In genomic region chr7:80413512-80414302, GRCm38 (mm10) we compare ENCODE assay signal across 20 mouse cellular contexts. TPM values are rescaled to one million over a fixed set of nuclear protein-coding genes. Genes with fewer than 3 reads are reported as not detected.
DNase-seq lines count a peak whose midpoint lies in the region; ATAC-seq and TF ChIP-seq lines count a peak whose summit lies in the region.
"Had no signal": no experiment of that assay in that cellular context is flagged by ENCODE, and none has a peak within 500 bp of the region (broad histone marks: within the 10 kb centered on the region; RNA-seq: fewer than 3 reads in every experiment).

No protein-coding gene starts in this region.

- H3K4me1 ChIP-seq in hindbrain, embryonic 15.5 days (replicated peaks), result no peaks in the 10 kb centered on the region
- H3K4me1 ChIP-seq in hindbrain, embryonic 10.5 days (replicated peaks), result no peaks in the 10 kb centered on the region
- H3K4me1 ChIP-seq in lung, embryonic 16.5 days (replicated peaks; ENCODE audit: control insufficient read depth, insufficient read depth, low read length), result peaks cover 4% of the 10 kb centered on the region
- no peaks in the 10 kb centered on the region for H3K4me1 ChIP-seq in stomach, postnatal 0 days (replicated peaks; ENCODE audit: control insufficient read depth, insufficient read depth)
- H3K4me1 ChIP-seq: embryonic facial prominence, embryonic 12.5 days; forebrain, embryonic 13.5 days; hindbrain, embryonic 13.5 days; limb, embryonic 13.5 days; midbrain, embryonic 15.5 days had no signal

- H3K9me3 ChIP-seq in hindbrain, embryonic 15.5 days, result no peaks in the 10 kb centered on the region
- H3K9me3 ChIP-seq in hindbrain, embryonic 10.5 days, result no peaks in the 10 kb centered on the region
- H3K9me3 ChIP-seq in lung, embryonic 16.5 days (ENCODE audit: control insufficient read depth, low read length), result no peaks in the 10 kb centered on the region
- no peaks in the 10 kb centered on the region for H3K9me3 ChIP-seq in stomach, postnatal 0 days (ENCODE audit: control insufficient read depth, low read length)
- H3K9me3 ChIP-seq: embryonic facial prominence, embryonic 12.5 days; forebrain, embryonic 13.5 days; heart, embryonic 10.5 days; hindbrain, embryonic 13.5 days; limb, embryonic 13.5 days; midbrain, embryonic 15.5 days had no signal

- DNase-seq in hindbrain, embryonic 10.5 days (ENCODE audit: low spot score), result no peak
- DNase-seq in lung, postnatal 4 days, result no peak
- DNase-seq in stomach, postnatal 0 days (ENCODE audit: low spot score), result no peak
- DNase-seq in cerebellum, adult 11 months, result no peak
- DNase-seq in adrenal gland, adult 18-20 months (ENCODE audit: low spot score in 2 of 2), result no peak
- DNase-seq: gastrocnemius, postnatal 36 days; kidney, adult 18-20 months; lung, postnatal 10 days; right cerebral cortex, postnatal 4 days had no signal

- no peaks in the 10 kb centered on the region for H3K27me3 ChIP-seq in hindbrain, embryonic 15.5 days
- H3K27me3 ChIP-seq in hindbrain, embryonic 10.5 days (ENCODE audit: insufficient read depth, poor library complexity, severe bottlenecking), result no peaks in the 10 kb centered on the region
- no peaks in the 10 kb centered on the region for H3K27me3 ChIP-seq in lung, embryonic 16.5 days (ENCODE audit: control insufficient read depth, insufficient read depth, low read depth, low read length)
- no peaks in the 10 kb centered on the region for H3K27me3 ChIP-seq in stomach, postnatal 0 days (ENCODE audit: control insufficient read depth, insufficient read depth, low read length)
- H3K27me3 ChIP-seq: embryonic facial prominence, embryonic 12.5 days; forebrain, embryonic 13.5 days; hindbrain, embryonic 13.5 days; limb, embryonic 13.5 days; midbrain, embryonic 15.5 days had no signal

- TF ChIP-seq CTCF in stomach, postnatal 0 days (IDR thresholded peaks at IDR 0.05; ENCODE audit: low read depth), result no peak

- H3K36me3 ChIP-seq in hindbrain, embryonic 15.5 days, result no peaks in the 10 kb centered on the region
- H3K36me3 ChIP-seq in hindbrain, embryonic 10.5 days, result no peaks in the 10 kb centered on the region
- no peaks in the 10 kb centered on the region for H3K36me3 ChIP-seq in lung, embryonic 16.5 days (ENCODE audit: control insufficient read depth, insufficient read depth, low read length)
- no peaks in the 10 kb centered on the region for H3K36me3 ChIP-seq in stomach, postnatal 0 days (ENCODE audit: control insufficient read depth, insufficient read depth, low read length)
- H3K36me3 ChIP-seq: embryonic facial prominence, embryonic 12.5 days; heart, embryonic 10.5 days; hindbrain, embryonic 13.5 days; limb, embryonic 13.5 days; midbrain, embryonic 15.5 days had no signal

- H3K4me3 ChIP-seq in hindbrain, embryonic 15.5 days, result no peak overlapping the region
- H3K4me3 ChIP-seq in hindbrain, embryonic 10.5 days, result no peak overlapping the region
- no peak overlapping the region for H3K4me3 ChIP-seq in lung, embryonic 16.5 days (ENCODE audit: low read length)
- no peak overlapping the region for H3K4me3 ChIP-seq in stomach, postnatal 0 days (ENCODE audit: low read depth, low read length)
- H3K4me3 ChIP-seq: embryonic facial prominence, embryonic 12.5 days; erythroblast, embryonic 14.5 days; forebrain, embryonic 13.5 days; heart, embryonic 10.5 days; hindbrain, embryonic 13.5 days; limb, embryonic 13.5 days; midbrain, embryonic 15.5 days had no signal

- TF ChIP-seq EP300 in stomach, postnatal 0 days (optimal IDR thresholded peaks at IDR 0.05), result no peak

- H3K4me2 ChIP-seq in hindbrain, embryonic 15.5 days, result no peak overlapping the region
- no peak overlapping the region for H3K4me2 ChIP-seq in lung, embryonic 16.5 days (ENCODE audit: low read depth, low read length)
- no peak overlapping the region for H3K4me2 ChIP-seq in stomach, postnatal 0 days (replicated peaks; ENCODE audit: low read depth)
- H3K4me2 ChIP-seq: embryonic facial prominence, embryonic 12.5 days; forebrain, embryonic 13.5 days; hindbrain, embryonic 13.5 days; limb, embryonic 13.5 days; midbrain, embryonic 15.5 days had no signal

- no peak overlapping the region for H3K9ac ChIP-seq in hindbrain, embryonic 15.5 days
- no peak overlapping the region for H3K9ac ChIP-seq in lung, embryonic 16.5 days (ENCODE audit: low read length)
- no peak overlapping the region for H3K9ac ChIP-seq in stomach, postnatal 0 days (ENCODE audit: low read length)
- H3K9ac ChIP-seq: embryonic facial prominence, embryonic 12.5 days; forebrain, embryonic 13.5 days; hindbrain, embryonic 13.5 days; limb, embryonic 13.5 days; liver, embryonic 14.5 days; midbrain, embryonic 15.5 days had no signal

- H3K27ac ChIP-seq in hindbrain, embryonic 15.5 days (replicated peaks), result no peak overlapping the region
- H3K27ac ChIP-seq in hindbrain, embryonic 10.5 days, result no peak overlapping the region
- no peak overlapping the region for H3K27ac ChIP-seq in lung, embryonic 16.5 days (ENCODE audit: low read length)
- no peak overlapping the region for H3K27ac ChIP-seq in stomach, postnatal 0 days (replicated peaks)
- H3K27ac ChIP-seq: embryonic facial prominence, embryonic 12.5 days; forebrain, embryonic 13.5 days; heart, embryonic 10.5 days; hindbrain, embryonic 13.5 days; limb, embryonic 13.5 days; liver, embryonic 14.5 days; midbrain, embryonic 15.5 days had no signal

- 78% methylated on average over 9 of the region's 9 CpGs for WGBS in hindbrain, embryonic 15.5 days
- 80% methylated on average over 9 of the region's 9 CpGs for WGBS in hindbrain, embryonic 10.5 days
- WGBS in lung, embryonic 16.5 days, result 59% methylated on average over 7 of the region's 9 CpGs
- WGBS in stomach, postnatal 0 days, result 70% methylated on average over 9 of the region's 9 CpGs

- peak; percentile 54; the same call in 1 of the 2 replicates for ATAC-seq in hindbrain, embryonic 15.5 days (ENCODE audit: low FRiP score, low read depth)
- ATAC-seq in lung, embryonic 16.5 days (ENCODE audit: low read depth), result 0 out of 2 replicates have a peak, but pooled peaks have one; percentile 27
- peak; percentile 37 for ATAC-seq in CD4-positive, CD25-positive, alpha-beta regulatory T cell, adult 4 months
- 0 out of 2 replicates have a peak, but pooled peaks have one; percentile 4 for ATAC-seq in stomach, postnatal 0 days (ENCODE audit: low FRiP score, low TSS enrichment)
- ATAC-seq: forebrain, embryonic 13.5 days; midbrain, embryonic 15.5 days had no signal

RNA-seq across cellular contexts. Expression of gene Furin, which starts 8.5 kb away (rescaled TPM):
- 5.9 and 6.4 TPM in 2 replicates for polyA plus RNA-seq in hindbrain, embryonic 15.5 days (2015; fragmentation: Nextera tagmentation; extraction: Ambion mirVana)
- polyA plus RNA-seq in hindbrain, embryonic 10.5 days (2016; fragmentation: Nextera tagmentation; extraction: Ambion mirVana), result 4.6 and 5.2 TPM in 2 replicates
- 12.6 and 12.7 TPM in 2 replicates for polyA plus RNA-seq in lung, embryonic 16.5 days (2015; fragmentation: Nextera tagmentation; extraction: Ambion mirVana)
- polyA plus RNA-seq in CD4-positive, CD25-positive, alpha-beta regulatory T cell, adult 4 months (2017; shearing (Covaris generic)), result 1 to 10 TPM; 5.5 to 7.3 TPM
- polyA plus RNA-seq in stomach, postnatal 0 days (2015; fragmentation: Nextera tagmentation; extraction: Ambion mirVana), result 17.6 and 20.8 TPM in 2 replicates
- 100 to 1,000 TPM; 143 to 158 TPM for total RNA-seq in adrenal gland, adult 18-20 months (2021)

RNA-seq across cellular contexts. Expression of gene Fes, which starts 26.0 kb away (rescaled TPM):
- polyA plus RNA-seq in hindbrain, embryonic 15.5 days (2015; fragmentation: Nextera tagmentation; extraction: Ambion mirVana), result 3.7 and 5.0 TPM in 2 replicates
- 10.4 and 11.6 TPM in 2 replicates for polyA plus RNA-seq in hindbrain, embryonic 10.5 days (2016; fragmentation: Nextera tagmentation; extraction: Ambion mirVana)
- 18.5 and 19.3 TPM in 2 replicates for polyA plus RNA-seq in lung, embryonic 16.5 days (2015; fragmentation: Nextera tagmentation; extraction: Ambion mirVana)
- 1 to 10 TPM in 1 of 2 experiments, under 1 TPM in 1; 0.11 to 2.5 TPM for polyA plus RNA-seq in CD4-positive, CD25-positive, alpha-beta regulatory T cell, adult 4 months (2017; shearing (Covaris generic))
- polyA plus RNA-seq in stomach, postnatal 0 days (2015; fragmentation: Nextera tagmentation; extraction: Ambion mirVana), result 6.2 TPM in 2 replicates
- 10 to 100 TPM in 1 of 2 experiments, 1 to 10 TPM in 1; 8.4 to 13.0 TPM for total RNA-seq in adrenal gland, adult 18-20 months (2021)

RNA-seq across cellular contexts. Expression of gene Man2a2, which starts 42.5 kb away (rescaled TPM):
- polyA plus RNA-seq in hindbrain, embryonic 15.5 days (2015; fragmentation: Nextera tagmentation; extraction: Ambion mirVana), result 26.5 and 27.2 TPM in 2 replicates
- 17.7 TPM in 2 replicates for polyA plus RNA-seq in hindbrain, embryonic 10.5 days (2016; fragmentation: Nextera tagmentation; extraction: Ambion mirVana)
- 20.4 and 21.1 TPM in 2 replicates for polyA plus RNA-seq in lung, embryonic 16.5 days (2015; fragmentation: Nextera tagmentation; extraction: Ambion mirVana)
- polyA plus RNA-seq in CD4-positive, CD25-positive, alpha-beta regulatory T cell, adult 4 months (2017; shearing (Covaris generic)), result 10 to 100 TPM; 10.4 to 22.3 TPM
- 3.6 and 5.3 TPM in 2 replicates for polyA plus RNA-seq in stomach, postnatal 0 days (2015; fragmentation: Nextera tagmentation; extraction: Ambion mirVana)
- 10 to 100 TPM; 76.6 to 88.8 TPM for total RNA-seq in adrenal gland, adult 18-20 months (2021)

Comparison
In these comparisons a context has a peak if more than half of its experiments do, and no peak if none do; other contexts are left out.
1. ATAC-seq: peak in every context shown above with its lines; median percentile 54 in hindbrain, embryonic 15.5 days; 37 in CD4-positive, CD25-positive, alpha-beta regulatory T cell, adult 4 months; 27 in lung, embryonic 16.5 days; 4 in stomach, postnatal 0 days.